1 mouse cellular context compared by ENCODE assay signal in the genomic region with DNA sequence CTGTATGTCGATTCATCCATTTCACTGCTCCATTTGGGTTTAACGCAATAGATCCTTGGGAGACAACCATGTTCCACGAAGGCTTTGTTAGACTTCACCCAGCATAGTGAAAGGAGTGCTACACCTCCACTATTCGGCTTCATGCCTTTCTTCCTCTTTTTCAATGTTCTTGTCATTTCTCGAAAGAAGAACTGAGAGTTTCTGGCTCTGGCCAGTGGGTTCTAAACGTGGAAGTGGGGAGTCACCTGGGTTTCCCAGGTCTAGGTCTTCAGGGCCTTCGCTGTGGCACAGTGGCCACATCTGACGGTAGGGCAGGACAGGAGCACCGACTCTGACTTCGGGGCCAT.
TF ChIP-seq lines count a peak whose summit lies in the region.

No protein-coding gene starts in this region.

TF ChIP-seq in MEL, 35 proteins besides CTCF, POLR2A, EP300 and RAD21:
- TF ChIP-seq MYB (IDR thresholded peaks at IDR 0.05; ENCODE audit: low read depth, low read length): no peak; the same call in 1 of the 2 replicates
- no peak for TF ChIP-seq MAX (IDR thresholded peaks at IDR 0.05; ENCODE audit: low read length)
- TF ChIP-seq ZMIZ1 (IDR thresholded peaks at IDR 0.05; ENCODE audit: low read depth, low read length): no peak
- no peak for TF ChIP-seq MYC (IDR thresholded peaks at IDR 0.05; ENCODE audit: low read depth, low read length)
- TF ChIP-seq TBP (IDR thresholded peaks at IDR 0.05; ENCODE audit: low read depth, low read length): 0 out of 2 replicates have a peak, but pooled peaks have one; percentile 37
